ENCODE assay signal across 7 mouse cellular contexts in genomic region chr2:167823513-167823912, GRCm38 (mm10).
DNase-seq lines count a peak whose midpoint lies in the region; ATAC-seq lines count a peak whose summit lies in the region.

No protein-coding gene starts in this region.

- H3K9me3 ChIP-seq in heart, embryonic 16.5 days (replicated peaks; ENCODE audit: control insufficient read depth, low read length): no peaks in the 10 kb centered on the region
- no peaks in the 10 kb centered on the region for H3K9me3 ChIP-seq in limb, embryonic 15.5 days

- peak; percentile 62 for ATAC-seq in common myeloid progenitor, adult 5-6 weeks (replicated peaks; ENCODE audit: low read depth, poor library complexity, severe bottlenecking)
- ATAC-seq in heart, embryonic 16.5 days (replicated peaks; ENCODE audit: extremely low read depth, insufficient read depth, low FRiP score): no peak
- ATAC-seq in limb, embryonic 15.5 days (ENCODE audit: insufficient number of reproducible peaks, low FRiP score, low TSS enrichment, low read depth): 0 out of 2 replicates have a peak, but pooled peaks have one; percentile 46

- WGBS in heart, embryonic 16.5 days: 36% methylated on average over 9 of the region's 9 CpGs
- WGBS in limb, embryonic 15.5 days: 18% methylated on average over 9 of the region's 9 CpGs

- DNase-seq in 416B (ENCODE audit: low read depth): peak; percentile 76
- DNase-seq in ovary, postnatal 14 days (ENCODE audit: low spot score): peak; percentile 51
- no peak for DNase-seq in cerebellum, postnatal 14 days
- DNase-seq in testis, postnatal 10 days (ENCODE audit: low spot score): no peak

- peak overlapping the region; percentile 24; the same call in 1 of the 2 replicates for H3K27ac ChIP-seq in heart, embryonic 16.5 days (ENCODE audit: low read length)
- peak overlapping the region; percentile 72 for H3K27ac ChIP-seq in limb, embryonic 15.5 days

- H3K4me2 ChIP-seq in heart, embryonic 16.5 days (ENCODE audit: low read depth, low read length): no peak overlapping the region
- no peak overlapping the region for H3K4me2 ChIP-seq in limb, embryonic 15.5 days

- H3K27me3 ChIP-seq in heart, embryonic 16.5 days (ENCODE audit: control insufficient read depth, insufficient read depth, low read length): no peaks in the 10 kb centered on the region
- no peaks in the 10 kb centered on the region for H3K27me3 ChIP-seq in limb, embryonic 15.5 days

- H3K36me3 ChIP-seq in heart, embryonic 16.5 days (ENCODE audit: control insufficient read depth, insufficient read depth): no peaks in the 10 kb centered on the region
- H3K36me3 ChIP-seq in limb, embryonic 15.5 days: no peaks in the 10 kb centered on the region

- peaks cover 13% of the 10 kb centered on the region for H3K4me1 ChIP-seq in heart, embryonic 16.5 days (ENCODE audit: control insufficient read depth, insufficient read depth, low read length)
- peaks cover 44% of the 10 kb centered on the region for H3K4me1 ChIP-seq in limb, embryonic 15.5 days

- no peak overlapping the region for H3K9ac ChIP-seq in heart, embryonic 16.5 days (ENCODE audit: low read length)
- H3K9ac ChIP-seq in limb, embryonic 15.5 days: no peak overlapping the region

- no peak overlapping the region for H3K4me3 ChIP-seq in heart, embryonic 16.5 days (ENCODE audit: low read length)
- no peak overlapping the region for H3K4me3 ChIP-seq in limb, embryonic 15.5 days

Comparison
In these comparisons a context has a peak if more than half of its experiments do, and no peak if none do; other contexts are left out.
1. DNase-seq: peak in 416B (single experiment) and ovary, postnatal 14 days (single experiment); none in cerebellum, postnatal 14 days (0 of 2) and testis, postnatal 10 days (single experiment).